Mouse (Mus musculus) neural tube, embryonic 14.5 days (tissue): ENCODE measurements around the gene Mtf2. TPM values are rescaled to one million over a fixed set of nuclear protein-coding genes. Genes with fewer than 3 reads are reported as not detected.

Experiments
- polyA plus RNA-seq: library from polyadenylated mRNA; unstranded; fragments of >200 nt; fragmentation: Nextera tagmentation; extraction: Ambion mirVana; gene quantifications from 2 replicates; pipeline ENCODE4 v1.2.1, GENCODE M21; 2014

The Mtf2 gene
- polyA plus RNA-seq, 1 experiment from 2014 or later, result 87.2 TPM

Other genes with a start within 250 kb of the Mtf2 start
- 0.36 and 1.1 TPM in 2 replicates for gene Ube2d2b, start 235.6 kb upstream of the Mtf2 start, polyA plus RNA-seq
- 56.8 and 59.9 TPM in 2 replicates for gene Evi5, start 190.6 kb upstream of the Mtf2 start, polyA plus RNA-seq
- 62.4 and 68.8 TPM in 2 replicates for gene Rpl5, start 165.2 kb upstream of the Mtf2 start, polyA plus RNA-seq
- 62.2 and 70.2 TPM in 2 replicates for gene Fam69a, start 78.6 kb upstream of the Mtf2 start, polyA plus RNA-seq
- gene Tmed5, start 66.9 kb downstream of the Mtf2 start, polyA plus RNA-seq, result 24.4 and 25.5 TPM in 2 replicates
- 2.0 and 2.2 TPM in 2 replicates for gene Ccdc18, start 67.2 kb downstream of the Mtf2 start, polyA plus RNA-seq
- gene Dr1, start 203.2 kb downstream of the Mtf2 start, polyA plus RNA-seq, result 47.6 and 50.5 TPM in 2 replicates
- gene Pigg, start 246.9 kb downstream of the Mtf2 start, polyA plus RNA-seq, result 2.9 and 3.3 TPM in 2 replicates